Mouse (Mus musculus) liver (tissue): Measurements from ENCODE around the gene Tbc1d30.

ENCODE experiments used
- DNase-seq: peaks from one replicate; pipeline ENCODE4 v3.0.0-alpha.2; 2020; ENCODE audit warnings: mixed read lengths

The Tbc1d30 gene

GRCm38 (mm10) chr10:121262206-121262605 lies 88.9 kb downstream of the Tbc1d30 start:
- DNase-seq = no peak

- no peak for DNase-seq
Observed at GRCm38 (mm10) chr10:121261036-121261592, 90.0 kb downstream of the Tbc1d30 start.

- DNase-seq = peak; percentile 50
Observed at GRCm38 (mm10) chr10:121256115-121256825, 94.8 kb downstream of the Tbc1d30 start.

GRCm38 (mm10) chr10:121255465-121255864 lies 95.6 kb downstream of the Tbc1d30 start:
- no peak for DNase-seq

GRCm38 (mm10) chr10:121254343-121254742 lies 96.7 kb downstream of the Tbc1d30 start:
- DNase-seq = no peak

- DNase-seq = no peak
Observed at GRCm38 (mm10) chr10:121252781-121253180, 98.3 kb downstream of the Tbc1d30 start.

- no peak for DNase-seq
Observed at GRCm38 (mm10) chr10:121251191-121251590, 99.9 kb downstream of the Tbc1d30 start.

- no peak for DNase-seq
Observed at GRCm38 (mm10) chr10:121249820-121250219, 101.3 kb downstream of the Tbc1d30 start.

GRCm38 (mm10) chr10:121247545-121247944 lies 103.5 kb downstream of the Tbc1d30 start:
- no peak for DNase-seq

GRCm38 (mm10) chr10:121246971-121247370 lies 104.1 kb downstream of the Tbc1d30 start:
- DNase-seq = no peak

- DNase-seq = no peak
Observed at GRCm38 (mm10) chr10:121243373-121244207, 107.5 kb downstream of the Tbc1d30 start.

GRCm38 (mm10) chr10:121242596-121242995 lies 108.5 kb downstream of the Tbc1d30 start:
- DNase-seq = no peak

- no peak for DNase-seq
Observed at GRCm38 (mm10) chr10:121239065-121239464, 112.0 kb downstream of the Tbc1d30 start.

GRCm38 (mm10) chr10:121238551-121238950 lies 112.5 kb downstream of the Tbc1d30 start:
- no peak for DNase-seq

- no peak for DNase-seq
Observed at GRCm38 (mm10) chr10:121237377-121237776, 113.7 kb downstream of the Tbc1d30 start.

GRCm38 (mm10) chr10:121235167-121235824 lies 115.8 kb downstream of the Tbc1d30 start:
- DNase-seq = no peak

GRCm38 (mm10) chr10:121234476-121234875 lies 116.6 kb downstream of the Tbc1d30 start:
- DNase-seq = no peak

GRCm38 (mm10) chr10:121228422-121228953 lies 122.6 kb downstream of the Tbc1d30 start:
- no peak for DNase-seq

- no peak for DNase-seq
Observed at GRCm38 (mm10) chr10:121227988-121228409, 123.1 kb downstream of the Tbc1d30 start.

- DNase-seq = no peak
Observed at GRCm38 (mm10) chr10:121227403-121227802, 123.7 kb downstream of the Tbc1d30 start.

- no peak for DNase-seq
Observed at GRCm38 (mm10) chr10:121225636-121226035, 125.4 kb downstream of the Tbc1d30 start.

GRCm38 (mm10) chr10:121222881-121223280 lies 128.2 kb downstream of the Tbc1d30 start:
- DNase-seq = no peak

- no peak for DNase-seq
Observed at GRCm38 (mm10) chr10:121218616-121219015, 132.5 kb downstream of the Tbc1d30 start.
